Mouse (Mus musculus) megakaryocyte progenitor cell, adult 5-6 weeks (primary cell): ENCODE data around the gene Tmem8b. TPM values are rescaled to one million over a fixed set of nuclear protein-coding genes. Genes with fewer than 3 reads are reported as not detected.

ENCODE experiments used
- ATAC-seq: replicated peaks from 2 replicates; pipeline ENCODE4 v1.8.0; 2016; ENCODE audit warnings: mild to moderate bottlenecking, moderate TSS enrichment, inconsistent platforms; ENCODE audit not compliant: poor library complexity
- total RNA-seq, 2 experiments: library from RNA; stranded (forward) in 1 of 2; stranded (reverse) in 1 of 2; fragments of 157-497, 149-512 nt in 1 of 2; fragments of 200-1000 nt in 1 of 2; gene quantifications; 2 replicates each; pipeline versions ENCODE4 v1.2.3 to v1.2.4; 2015 to 2017

Tmem8b gene
- total RNA-seq, 2 experiments from 2014 or later: 0.25 to 0.47 TPM

DNA sequence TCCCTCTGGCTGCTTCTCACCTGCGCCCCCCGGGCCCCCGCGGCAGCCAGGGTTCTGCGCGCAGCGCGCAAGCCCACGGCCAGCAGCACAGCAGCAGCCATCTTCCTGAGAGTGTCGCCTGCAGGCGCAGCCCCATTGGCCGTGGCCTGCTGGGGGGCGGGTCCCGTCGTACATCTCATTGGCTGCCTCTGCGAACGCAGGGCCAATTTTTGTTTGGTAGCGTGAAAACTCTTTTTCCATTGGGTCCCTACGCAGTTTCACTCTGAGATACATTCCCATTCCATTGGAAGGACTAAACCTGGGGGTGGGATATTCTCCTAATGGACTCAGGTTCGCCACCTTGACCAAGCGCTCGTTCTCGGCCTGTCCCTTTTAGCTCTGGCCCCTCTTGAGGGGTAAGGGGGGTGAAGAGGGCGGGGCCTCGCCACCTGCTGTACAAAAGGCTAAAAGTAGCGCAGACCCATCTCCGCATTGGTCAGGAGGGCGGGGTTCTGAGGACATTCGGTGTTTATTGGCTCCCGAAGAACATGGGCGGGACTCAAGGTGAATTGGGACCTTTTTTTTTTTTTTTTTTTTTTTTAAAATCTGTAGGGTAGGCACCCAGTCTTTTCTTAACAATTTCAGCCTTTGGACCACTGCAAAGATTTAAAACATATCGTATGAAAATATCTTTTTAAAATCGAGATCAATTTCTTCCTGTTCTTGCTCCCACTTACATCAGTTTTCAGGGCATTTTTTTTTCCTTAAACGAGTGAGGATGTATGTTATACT, 12.2 kb upstream of the Tmem8b start, which contains the start of gene Hint2:
Gene Hint2, minus strand, starts transcription at position 128 of the 771 bp plus-strand sequence.
- ATAC-seq: peak; percentile 92

DNA sequence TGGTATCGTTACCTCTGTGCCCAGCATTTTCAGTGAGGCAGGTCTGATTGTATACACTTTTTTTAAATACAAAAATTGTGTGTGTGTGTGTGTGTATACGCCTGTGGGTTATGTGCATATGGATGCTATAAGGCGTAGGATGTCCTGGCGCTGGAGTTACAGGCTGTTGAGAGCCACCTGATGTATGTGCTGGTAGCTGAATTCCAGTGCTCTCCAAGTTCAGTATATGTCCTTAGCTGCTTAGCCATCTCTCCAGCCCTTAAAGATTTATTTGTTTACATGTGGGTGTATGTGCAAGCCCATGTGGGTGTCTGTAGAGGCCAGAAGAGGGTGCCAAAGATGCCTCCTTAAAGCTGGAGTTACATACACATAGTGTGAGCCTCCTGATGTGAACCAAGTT, 11.6 kb upstream of the Tmem8b start:
- ATAC-seq: no peak

DNA sequence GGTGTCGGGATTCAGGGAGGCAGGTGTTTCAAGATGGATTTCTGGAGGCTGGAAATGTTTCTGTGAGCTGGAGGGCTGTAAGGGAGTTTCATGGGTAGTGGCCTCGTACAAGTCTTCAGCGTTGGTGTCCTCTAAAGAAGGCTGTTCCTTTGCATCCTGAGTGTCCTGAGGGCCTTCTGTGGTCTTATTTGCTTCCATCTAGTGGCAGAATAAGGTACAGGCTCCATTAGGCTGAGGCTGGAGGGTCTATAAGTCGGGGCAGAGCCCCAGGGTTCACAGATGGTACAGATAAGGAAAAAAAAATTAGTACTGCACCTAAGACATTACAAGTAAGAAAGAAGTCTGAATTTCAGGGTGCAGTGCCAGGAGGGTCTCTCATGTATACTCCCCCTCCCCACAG, 2.4 kb upstream of the Tmem8b start:
- peak; percentile 51 for ATAC-seq

GRCm38 (mm10) chr4:43669428-43669794, 640 bp downstream of the Tmem8b start:
- peak; percentile 10; the same call in 1 of the 2 replicates for ATAC-seq

GRCm38 (mm10) chr4:43672070-43672469, 3.3 kb downstream of the Tmem8b start:
- ATAC-seq: peak; percentile 67

DNA sequence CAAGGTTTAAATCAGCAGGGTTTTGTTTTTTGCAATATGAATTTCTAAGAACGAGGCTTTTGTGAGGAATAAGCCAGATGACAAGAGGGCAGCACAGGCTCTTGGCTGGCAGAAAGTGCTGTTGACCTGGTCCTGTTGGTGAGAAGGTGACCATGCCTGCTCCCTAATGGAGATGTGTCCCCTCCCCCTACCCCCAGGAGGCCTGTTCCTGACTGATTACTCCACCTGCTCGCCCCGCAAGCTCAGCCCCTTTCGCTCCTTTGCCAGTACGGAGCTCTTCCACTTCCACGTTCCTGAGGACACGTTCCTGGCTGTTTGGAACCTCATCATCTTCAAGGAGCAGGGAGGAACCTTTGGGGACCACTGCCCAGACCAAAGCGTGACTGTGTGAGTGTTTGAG, 4.9 kb downstream of the Tmem8b start:
- no peak for ATAC-seq

DNA sequence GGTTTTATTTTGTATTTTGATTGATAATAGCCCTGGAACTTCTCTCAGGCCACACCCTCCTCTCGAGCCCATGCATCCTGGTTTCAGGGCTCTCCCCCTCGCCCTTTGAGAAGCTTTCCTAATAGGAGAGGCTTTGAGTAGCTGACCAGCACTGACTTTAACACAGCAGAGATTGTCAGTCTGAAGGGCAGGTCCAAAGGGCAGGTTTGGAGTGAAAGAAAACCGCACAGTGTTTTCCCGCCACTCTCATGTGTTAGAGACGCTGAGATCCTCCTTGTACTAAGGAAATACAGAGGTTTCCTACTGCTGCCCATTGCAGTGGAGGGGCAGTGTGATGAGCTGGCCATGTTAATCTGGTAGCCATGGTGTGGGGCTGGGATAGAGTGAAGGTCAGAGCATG, 6.2 kb downstream of the Tmem8b start:
- no peak for ATAC-seq

GRCm38 (mm10) chr4:43675608-43676007, 6.8 kb downstream of the Tmem8b start:
- ATAC-seq: no peak

DNA sequence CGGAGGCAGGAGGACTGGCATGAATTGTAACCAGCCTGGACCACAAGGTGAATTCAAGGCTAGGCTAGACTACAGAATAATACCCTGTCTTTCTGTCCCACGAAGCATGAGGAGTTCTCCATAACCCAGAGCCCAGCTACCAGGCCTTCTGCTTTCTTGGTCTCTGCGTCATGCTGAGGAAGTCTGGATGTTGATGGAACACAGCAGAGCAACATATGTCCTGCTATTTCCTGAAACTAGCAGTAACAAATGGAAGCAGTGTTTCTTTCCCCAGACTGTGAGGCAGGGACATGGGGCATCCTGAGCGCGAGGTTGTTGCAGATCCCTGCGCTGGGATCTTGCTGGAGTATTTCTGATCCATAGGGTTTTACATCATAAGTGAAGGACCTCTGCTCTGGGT, 9.8 kb downstream of the Tmem8b start:
- ATAC-seq: no peak

DNA sequence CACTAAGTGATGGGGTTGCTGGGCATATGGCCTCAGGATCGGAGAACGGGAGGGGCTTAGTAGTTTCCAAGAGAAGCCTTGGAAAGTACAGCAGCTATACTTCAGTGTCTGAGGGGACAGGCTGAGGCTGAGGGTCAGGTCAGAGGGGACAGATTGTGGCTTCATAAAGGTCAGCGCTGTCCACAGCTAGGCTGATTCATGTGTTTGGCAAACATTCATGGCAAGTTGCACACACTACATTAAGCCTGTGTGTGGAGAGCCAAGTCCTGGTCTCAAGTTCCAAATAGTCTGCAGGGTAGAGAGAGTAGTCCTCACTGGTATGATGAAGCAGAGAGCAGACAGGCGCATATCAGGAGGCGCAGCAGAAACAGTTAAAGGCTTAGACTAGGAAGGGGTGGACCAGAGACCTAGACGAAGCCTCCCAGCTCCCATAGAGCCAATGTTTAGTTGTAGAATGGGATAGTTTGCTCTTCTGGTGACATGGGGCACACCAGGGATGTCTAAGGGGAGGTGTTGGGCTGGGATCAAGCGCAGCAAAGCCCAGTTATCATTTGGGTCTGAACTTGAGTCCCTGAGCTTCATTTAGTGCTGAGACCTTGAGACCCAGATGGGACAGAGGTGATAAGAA, 10.8 kb downstream of the Tmem8b start:
- no peak for ATAC-seq

GRCm38 (mm10) chr4:43690021-43690420, 21.2 kb downstream of the Tmem8b start:
- ATAC-seq: no peak

- no peak for ATAC-seq
These were observed 22.3 kb downstream of the Tmem8b start for GRCm38 (mm10) chr4:43691026-43691425.

- peak; percentile 78 for ATAC-seq
These were observed 25.1 kb downstream of the Tmem8b start for GRCm38 (mm10) chr4:43693806-43694241.

GRCm38 (mm10) chr4:43694439-43695248, 25.9 kb downstream of the Tmem8b start:
- peak; percentile 39 for ATAC-seq

- ATAC-seq: no peak
These were observed 26.5 kb downstream of the Tmem8b start for GRCm38 (mm10) chr4:43695249-43695671.

DNA sequence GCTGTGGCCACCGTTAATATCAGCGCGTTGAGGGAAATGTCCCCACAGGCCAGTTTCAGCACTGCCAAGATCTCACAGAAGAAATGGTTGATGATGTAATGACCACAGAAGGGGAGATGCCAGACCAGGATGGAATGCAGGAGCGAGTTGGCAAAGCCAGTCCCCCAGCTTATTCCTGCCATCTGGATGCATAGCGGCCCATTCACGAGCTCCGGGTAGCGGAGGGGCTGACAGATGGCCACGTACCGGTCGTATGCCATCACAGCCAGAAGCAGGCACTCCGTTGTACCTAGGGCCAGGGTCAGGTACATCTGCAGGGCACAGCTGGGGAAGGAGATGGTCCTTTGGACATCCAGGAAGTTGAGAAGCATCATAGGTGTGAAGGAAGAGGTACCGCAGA, 27.8 kb downstream of the Tmem8b start:
- no peak for ATAC-seq

DNA sequence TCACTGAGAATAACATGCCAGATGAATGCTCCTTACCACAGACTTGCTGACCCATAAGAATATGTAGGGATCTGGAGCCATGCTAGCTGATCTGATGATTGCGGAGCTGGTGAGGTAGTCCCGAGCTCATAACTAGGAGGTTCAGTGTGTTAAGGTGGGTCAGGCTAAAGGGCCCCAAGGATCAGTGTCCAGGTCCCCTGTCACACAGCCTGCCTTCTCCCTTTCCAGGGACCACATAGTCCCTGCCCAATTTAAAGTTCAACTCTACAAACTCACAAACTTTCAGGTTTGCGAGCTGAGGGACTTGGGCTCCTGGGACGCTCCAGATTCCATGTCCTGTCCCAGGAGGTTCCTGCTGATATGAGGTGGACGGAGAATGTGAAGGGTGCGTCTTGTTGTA, 31.9 kb downstream of the Tmem8b start, which contains the start of gene Olfr70:
Gene Olfr70, minus strand, starts transcription at position 101 of the 400 bp plus-strand sequence.
- ATAC-seq: no peak

- no peak for ATAC-seq
These were observed 34.7 kb downstream of the Tmem8b start for GRCm38 (mm10) chr4:43703439-43703838.

DNA sequence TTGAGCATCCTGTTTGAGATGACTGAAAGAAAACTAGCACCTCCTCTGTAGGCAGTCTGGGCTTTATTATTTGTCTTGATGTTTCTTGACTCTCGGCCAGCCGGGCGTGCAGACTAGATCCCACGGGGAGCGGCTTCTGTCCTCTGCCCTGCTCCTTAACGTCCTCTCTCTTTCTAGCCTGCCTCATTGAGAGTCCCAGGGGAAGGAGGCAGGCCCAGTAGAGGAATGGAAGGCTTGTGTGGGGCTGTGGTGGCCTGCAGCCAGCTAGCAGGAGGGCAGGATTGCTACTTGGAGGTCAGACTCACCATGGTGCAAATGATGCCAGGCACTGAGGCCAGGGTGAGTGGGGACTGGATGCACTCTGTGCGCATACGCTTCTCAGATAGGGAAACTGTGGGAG, 35.1 kb downstream of the Tmem8b start:
- no peak for ATAC-seq

- ATAC-seq: no peak
These were observed 37.2 kb downstream of the Tmem8b start for GRCm38 (mm10) chr4:43705991-43706390.

- ATAC-seq: 0 out of 2 replicates have a peak, but pooled peaks have one; percentile 35
These were observed 41.1 kb downstream of the Tmem8b start, which contains the start of gene Olfr71 for GRCm38 (mm10) chr4:43709869-43710268. TSS of gene Olfr71 (minus strand) at chr4:43710255.
